ENCODE assay signal across 11 mouse cellular contexts in genomic region chr5:93026437-93027119, GRCm38 (mm10). TPM values are rescaled to one million over a fixed set of nuclear protein-coding genes. Genes with fewer than 3 reads are reported as not detected.
A peak's percentile ranks its signal among the peaks of the same experiment; 100 is the strongest.
DNase-seq lines count a peak whose midpoint lies in the region; ATAC-seq and TF ChIP-seq lines count a peak whose summit lies in the region.
"Had no signal": no experiment of that assay in that cellular context is flagged by ENCODE, and none has a peak within 500 bp of the region (broad histone marks: within the 10 kb centered on the region; RNA-seq: fewer than 3 reads in every experiment).

No protein-coding gene starts in this region.

- H3K9ac ChIP-seq in heart, embryonic 12.5 days = 0 out of 2 replicates have a peak overlapping the region, but pooled peaks have one; percentile 0
- H3K9ac ChIP-seq in intestine, postnatal 0 days (ENCODE audit: low read depth, low read length) = no peak overlapping the region
- no peak overlapping the region for H3K9ac ChIP-seq in stomach, postnatal 0 days (ENCODE audit: low read length)
- H3K9ac ChIP-seq: liver, embryonic 14.5 days had no signal

- no peaks in the 10 kb centered on the region for H3K27me3 ChIP-seq in heart, embryonic 12.5 days (replicated peaks)
- H3K27me3 ChIP-seq in megakaryocyte, embryonic 14.5 days (replicated peaks) = peaks cover 18% of the 10 kb centered on the region
- H3K27me3 ChIP-seq in intestine, postnatal 0 days (replicated peaks; ENCODE audit: control insufficient read depth, insufficient read depth, low read length) = no peaks in the 10 kb centered on the region
- no peaks in the 10 kb centered on the region for H3K27me3 ChIP-seq in stomach, postnatal 0 days (ENCODE audit: control insufficient read depth, insufficient read depth, low read length)

- H3K36me3 ChIP-seq in heart, embryonic 12.5 days = no peaks in the 10 kb centered on the region
- no peaks in the 10 kb centered on the region for H3K36me3 ChIP-seq in megakaryocyte, embryonic 14.5 days (replicated peaks; ENCODE audit: low read length)
- no peaks in the 10 kb centered on the region for H3K36me3 ChIP-seq in intestine, postnatal 0 days (ENCODE audit: control insufficient read depth, insufficient read depth)
- H3K36me3 ChIP-seq in stomach, postnatal 0 days (ENCODE audit: control insufficient read depth, insufficient read depth, low read length) = no peaks in the 10 kb centered on the region

- H3K4me2 ChIP-seq in heart, embryonic 12.5 days = 0 out of 2 replicates have a peak overlapping the region, but pooled peaks have one; percentile 6
- 0 out of 2 replicates have a peak overlapping the region, but pooled peaks have one; percentile 1 for H3K4me2 ChIP-seq in intestine, postnatal 0 days (replicated peaks; ENCODE audit: low read depth)
- H3K4me2 ChIP-seq in stomach, postnatal 0 days (replicated peaks; ENCODE audit: low read depth) = 0 out of 2 replicates have a peak overlapping the region, but pooled peaks have one; percentile 20

- H3K4me3 ChIP-seq in heart, embryonic 12.5 days = no peak overlapping the region
- H3K4me3 ChIP-seq in megakaryocyte, embryonic 14.5 days (replicated peaks) = peak overlapping the region; percentile 47
- H3K4me3 ChIP-seq in intestine, postnatal 0 days (ENCODE audit: low read depth, low read length) = no peak overlapping the region
- H3K4me3 ChIP-seq in stomach, postnatal 0 days (ENCODE audit: low read depth, low read length) = no peak overlapping the region
- H3K4me3 ChIP-seq: layer of hippocampus, adult 2 months had no signal

- WGBS in heart, embryonic 12.5 days = 28% methylated on average over 4 of the region's 4 CpGs
- 22% methylated on average over 4 of the region's 4 CpGs for WGBS in intestine, postnatal 0 days
- 46% methylated on average over 4 of the region's 4 CpGs for WGBS in stomach, postnatal 0 days

- peaks cover 41% of the 10 kb centered on the region for H3K4me1 ChIP-seq in heart, embryonic 12.5 days (replicated peaks)
- peaks cover 28% of the 10 kb centered on the region for H3K4me1 ChIP-seq in megakaryocyte, embryonic 14.5 days
- H3K4me1 ChIP-seq in intestine, postnatal 0 days (replicated peaks; ENCODE audit: control insufficient read depth, insufficient read depth, low read length) = peaks cover 6% of the 10 kb centered on the region; the same call in 1 of the 2 replicates
- H3K4me1 ChIP-seq in stomach, postnatal 0 days (replicated peaks; ENCODE audit: control insufficient read depth, insufficient read depth) = peaks cover 9% of the 10 kb centered on the region

- DNase-seq in heart, postnatal 4 days = no peak
- no peak for DNase-seq in stomach, postnatal 0 days (ENCODE audit: low spot score)
- DNase-seq in left cerebral cortex, adult 18-20 months (ENCODE audit: low spot score in 2 of 2) = no peak
- no peak for DNase-seq in right cerebral cortex, postnatal 14 days
- DNase-seq: thymus, postnatal 25 days had no signal

- ATAC-seq in heart, embryonic 12.5 days (ENCODE audit: insufficient number of reproducible peaks, low FRiP score) = 0 out of 2 replicates have a peak, but pooled peaks have one; percentile 26
- no peak for ATAC-seq in megakaryocyte, adult 5-6 weeks (ENCODE audit: poor library complexity, severe bottlenecking)
- ATAC-seq in intestine, postnatal 0 days = peak; percentile 38
- no peak for ATAC-seq in stomach, postnatal 0 days (ENCODE audit: low FRiP score, low TSS enrichment)

- no peak for TF ChIP-seq EP300 in stomach, postnatal 0 days (optimal IDR thresholded peaks at IDR 0.05)

- H3K27ac ChIP-seq in heart, embryonic 12.5 days (ENCODE audit: poor library complexity, severe bottlenecking) = peak overlapping the region; percentile 10; the same call in 1 of the 2 replicates
- peak overlapping the region; percentile 90 for H3K27ac ChIP-seq in intestine, postnatal 0 days (ENCODE audit: low read depth, low read length)
- peak overlapping the region; percentile 74 for H3K27ac ChIP-seq in stomach, postnatal 0 days (replicated peaks)
- H3K27ac ChIP-seq: layer of hippocampus, adult 2 months; liver, embryonic 14.5 days had no signal

- H3K9me3 ChIP-seq in heart, embryonic 12.5 days (replicated peaks) = no peaks in the 10 kb centered on the region
- no peaks in the 10 kb centered on the region for H3K9me3 ChIP-seq in megakaryocyte, embryonic 14.5 days
- no peaks in the 10 kb centered on the region for H3K9me3 ChIP-seq in intestine, postnatal 0 days (ENCODE audit: control insufficient read depth)
- no peaks in the 10 kb centered on the region for H3K9me3 ChIP-seq in stomach, postnatal 0 days (ENCODE audit: control insufficient read depth, low read length)

- no peak for TF ChIP-seq CTCF in intestine, postnatal 0 days (IDR thresholded peaks at IDR 0.05; ENCODE audit: low read depth)
- TF ChIP-seq CTCF in stomach, postnatal 0 days (IDR thresholded peaks at IDR 0.05; ENCODE audit: low read depth) = no peak

RNA-seq across cellular contexts. Expression of gene Sowahb, which starts 18.2 kb away (rescaled TPM):
- 0.12 and 0.23 TPM in 2 replicates for polyA plus RNA-seq in heart, embryonic 12.5 days (2016; fragmentation: Nextera tagmentation; extraction: Ambion mirVana)
- total RNA-seq in heart, postnatal 4 days (2021) = under 1 TPM in 1 of 2 experiments, not detected in 1; 0.10 TPM
- polyA plus RNA-seq in megakaryocyte, embryonic 14.5 days (2012; ENCODE audit: insufficient read depth, low replicate concordance) = 0.09 TPM in 1 of 2 replicates, not detected in the other
- not detected in 2 replicates for total RNA-seq in megakaryocyte, adult 5-6 weeks (2015)
- total RNA-seq in megakaryocyte, adult 5-6 weeks (2017) = not detected in 2 replicates
- 16.1 and 18.0 TPM in 2 replicates for polyA plus RNA-seq in intestine, postnatal 0 days (2015; fragmentation: Nextera tagmentation; extraction: Ambion mirVana)
- 1.7 and 2.1 TPM in 2 replicates for polyA plus RNA-seq in stomach, postnatal 0 days (2015; fragmentation: Nextera tagmentation; extraction: Ambion mirVana)
- 10 to 100 TPM; 25.1 to 29.8 TPM for total RNA-seq in left cerebral cortex, adult 18-20 months (2021)

Comparison
In these comparisons a context has a peak if more than half of its experiments do, and no peak if none do; other contexts are left out.
1. ATAC-seq: peak in heart, embryonic 12.5 days (single experiment) and intestine, postnatal 0 days (single experiment); none in megakaryocyte, adult 5-6 weeks (single experiment) and stomach, postnatal 0 days (single experiment).
2. H3K27ac ChIP-seq: peak in every context shown above with its lines; median percentile 90 in intestine, postnatal 0 days; 74 in stomach, postnatal 0 days; 10 in heart, embryonic 12.5 days.
3. Peak in every context shown above with its lines, with median percentiles within 50 percentile points of each other: H3K4me2 ChIP-seq.